Mouse (Mus musculus) liver, embryonic 14.5 days (tissue): ENCODE measurements at regions not wholly inside any gene's neighbourhood (a gene's known extent, or its start where the extent isn't known, plus 50 kb on each side); places are given as distances from the start of the nearest gene placed in this dataset.

Experiments used
- ATAC-seq: fragments of 200-750 bp; cut with Nextera tagmentation; 2 replicates; pipeline ENCODE4 v1.8.0; 2017; ENCODE audit warnings: moderate number of reproducible peaks, mild to moderate bottlenecking, moderate library complexity; ENCODE audit not compliant: insufficient read depth
- DNase-seq, 3 experiments: peaks; one replicate each; pipeline ENCODE4 v3.0.0-alpha.2; 2012 to 2013; ENCODE audit warnings: low read depth in 3 of 3, low spot score in 3 of 3
- H3K27ac ChIP-seq: fragments of 300-500 bp; sonication (generic); 2 replicates; pipeline ENCODE4 v1.5.1; 2014; ENCODE audit warnings: moderate library complexity, mild to moderate bottlenecking, control low read depth, inconsistent platforms
- H3K27me3 ChIP-seq: fragments of 300-500 bp; sonication (generic); 2 replicates; pipeline ENCODE4 v1.6.1; 2014; ENCODE audit warnings: mild to moderate bottlenecking, low read length, moderate library complexity; ENCODE audit not compliant: control insufficient read depth, insufficient read depth
- H3K36me3 ChIP-seq: fragments of 300-500 bp; sonication (generic); replicated peaks from 2 replicates; pipeline ENCODE4 v1.6.1; 2014; ENCODE audit warnings: low read depth; ENCODE audit not compliant: control insufficient read depth, insufficient read depth
- H3K4me1 ChIP-seq, 2 experiments: fragments of 200-500 bp in 1 of 2; fragments of 300-500 bp in 1 of 2; sonication (generic) in 1 of 2; replicated peaks; 2 replicates each; pipeline ENCODE4 v1.6.1; 2012 to 2014; ENCODE audit warnings: antibody characterized with exemption in 1 of 2, inconsistent platforms in 1 of 2, low read length in 1 of 2; ENCODE audit not compliant: control insufficient read depth in 2 of 2, insufficient read depth in 2 of 2
- H3K4me2 ChIP-seq: fragments of 300-500 bp; sonication (generic); 2 replicates; pipeline ENCODE4 v1.6.1; 2014; ENCODE audit warnings: low read depth, mild to moderate bottlenecking, control low read depth, moderate library complexity
- H3K4me3 ChIP-seq, 2 experiments: fragments of 200-500 bp in 1 of 2; fragments of 300-500 bp in 1 of 2; sonication (generic) in 1 of 2; 2 replicates each; pipeline ENCODE4 v1.5.1; 2012 to 2014; ENCODE audit warnings: low read depth in 2 of 2, low read length in 2 of 2, mild to moderate bottlenecking in 2 of 2, control low read depth in 1 of 2, inconsistent platforms in 1 of 2, moderate library complexity in 1 of 2; ENCODE audit not compliant: insufficient read depth in 1 of 2
- H3K9ac ChIP-seq: fragments of 300-500 bp; sonication (generic); replicated peaks from 2 replicates; pipeline ENCODE4 v1.6.1; 2014; ENCODE audit warnings: mild to moderate bottlenecking, control low read depth, moderate library complexity
- H3K9me3 ChIP-seq: fragments of 300-500 bp; sonication (generic); 2 replicates; pipeline ENCODE4 v1.6.1; 2016; ENCODE audit warnings: low read length, mixed read lengths; ENCODE audit not compliant: control insufficient read depth
- CTCF ChIP-seq: IDR thresholded peaks from 2 replicates; pipeline ENCODE4 v1.5.1; 2016; ENCODE audit warnings: antibody characterized with exemption, low read depth, control low read depth
- EP300 ChIP-seq: IDR thresholded peaks from 2 replicates; pipeline ENCODE4 v1.6.1; 2016; ENCODE audit warnings: antibody characterized with exemption, low read depth
- WGBS: fragments of 180-500 bp; shearing (Covaris S2); extraction: QIAGEN DNeasy Blood & Tissue Kit; methylation state at CpG from one replicate; pipeline ENCODE4 v1.1.7; 2014; ENCODE audit not compliant: insufficient replicate concordance; 5-methylcytosine and 5-hydroxymethylcytosine counted together

DNA sequence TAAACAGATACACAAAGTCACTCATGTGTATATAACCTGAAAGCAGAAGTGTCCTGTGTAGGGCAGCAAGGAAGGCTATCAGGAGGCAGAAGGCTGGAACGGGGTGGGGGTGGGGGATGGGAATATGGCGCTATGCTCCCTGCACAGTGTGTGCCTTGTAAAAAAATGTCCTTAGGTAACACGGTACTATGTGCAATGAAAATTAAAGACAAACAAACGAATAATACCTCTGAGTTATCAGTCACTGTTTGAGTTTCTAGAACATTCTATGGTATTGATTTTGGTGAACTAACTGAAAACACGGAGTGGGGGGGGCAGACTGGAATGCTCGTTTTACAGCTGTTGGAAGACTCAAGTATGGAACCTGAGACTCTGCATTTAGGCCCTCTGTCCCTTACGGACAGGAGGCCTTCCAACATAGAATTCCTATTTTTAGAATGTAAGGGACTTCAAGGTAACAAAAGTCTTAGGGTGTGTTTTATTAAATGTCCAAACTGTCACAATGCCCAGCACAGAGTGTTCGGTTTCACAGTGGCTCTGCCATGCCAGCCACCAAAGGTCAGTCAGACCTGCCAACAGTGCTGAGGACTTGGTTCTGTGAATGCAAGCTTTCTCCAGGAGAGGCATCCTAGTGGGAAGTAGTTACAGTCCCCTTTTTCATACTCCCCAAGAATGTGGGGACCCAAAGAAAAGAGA lies 240.6 kb downstream of the Ano6 start:
- H3K36me3 ChIP-seq: no peaks in the 10 kb centered on the region
- no peak for DNase-seq
- no peaks in the 10 kb centered on the region for H3K4me1 ChIP-seq
- TF ChIP-seq CTCF (no peak), EP300 (no peak)
- WGBS: 65% methylated on average over 8 of the region's 8 CpGs
- ATAC-seq: no peak
- H3K27ac ChIP-seq: no peak overlapping the region
- no peak overlapping the region for H3K4me2 ChIP-seq
- H3K4me3 ChIP-seq: no peak overlapping the region
- H3K9me3 ChIP-seq: no peaks in the 10 kb centered on the region
- H3K9ac ChIP-seq: no peak overlapping the region
- no peaks in the 10 kb centered on the region for H3K27me3 ChIP-seq

DNA sequence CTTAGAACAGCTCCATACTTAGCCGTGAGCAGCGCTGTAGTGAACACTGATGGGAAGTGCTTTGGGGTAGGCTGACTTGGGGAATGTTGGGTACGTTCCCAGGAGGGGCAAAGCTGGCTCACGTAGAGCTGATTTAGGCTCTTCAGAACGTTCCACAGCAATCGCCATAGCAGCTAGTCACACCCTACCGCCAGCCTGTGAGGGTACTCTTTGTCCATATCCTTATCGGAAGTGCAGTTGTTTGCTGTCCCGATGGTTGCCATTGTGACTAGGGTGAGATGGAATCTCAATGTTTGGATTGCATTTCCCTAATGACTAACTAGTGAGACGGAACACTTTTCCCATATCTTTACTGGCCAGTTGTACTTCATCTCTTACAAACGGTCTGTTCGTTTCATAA lies 244.6 kb downstream of the Ano6 start:
- 36% methylated on average over 12 of the region's 12 CpGs for WGBS
- H3K9me3 ChIP-seq: no peaks in the 10 kb centered on the region
- DNase-seq (no peak), ATAC-seq (no peak)
- H3K4me3 ChIP-seq: no peak overlapping the region
- no peaks in the 10 kb centered on the region for H3K4me1 ChIP-seq
- H3K27ac ChIP-seq: no peak overlapping the region
- no peaks in the 10 kb centered on the region for H3K27me3 ChIP-seq
- no peak for TF ChIP-seq EP300
- TF ChIP-seq CTCF: no peak
- no peak overlapping the region for H3K9ac ChIP-seq
- H3K36me3 ChIP-seq: no peaks in the 10 kb centered on the region
- no peak overlapping the region for H3K4me2 ChIP-seq

DNA sequence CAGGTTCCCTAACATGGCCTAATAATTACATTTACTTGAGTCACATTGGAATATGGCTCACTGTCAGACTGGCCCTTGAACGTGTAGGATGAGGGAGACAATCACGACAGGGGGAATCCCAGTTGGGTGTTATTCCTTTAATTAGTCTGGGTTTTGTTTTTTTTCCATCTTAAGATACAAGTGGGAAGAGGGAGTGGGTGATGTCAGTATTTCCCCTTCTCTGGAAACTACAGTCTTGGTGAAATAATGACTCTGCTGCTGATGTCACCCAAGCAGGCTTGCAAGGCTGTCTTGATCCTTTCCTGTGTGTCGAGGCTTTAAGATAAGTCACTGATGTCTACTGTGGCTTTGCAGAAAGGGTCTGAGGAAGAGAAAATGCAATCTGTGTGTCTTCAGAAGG lies 241.8 kb upstream of the Arid2 start:
- ATAC-seq: no peak
- Histone ChIP-seq H3K9me3 (no peaks in the 10 kb centered on the region), H3K27me3 (no peaks in the 10 kb centered on the region), H3K27ac (no peak overlapping the region), H3K4me2 (no peak overlapping the region), H3K4me3 (no peak overlapping the region), H3K36me3 (no peaks in the 10 kb centered on the region), H3K4me1 (no peaks in the 10 kb centered on the region), H3K9ac (no peak overlapping the region)
- DNase-seq: no peak
- TF ChIP-seq EP300 (no peak), CTCF (no peak)
- WGBS: 40% methylated on average over 3 of the region's 3 CpGs

DNA sequence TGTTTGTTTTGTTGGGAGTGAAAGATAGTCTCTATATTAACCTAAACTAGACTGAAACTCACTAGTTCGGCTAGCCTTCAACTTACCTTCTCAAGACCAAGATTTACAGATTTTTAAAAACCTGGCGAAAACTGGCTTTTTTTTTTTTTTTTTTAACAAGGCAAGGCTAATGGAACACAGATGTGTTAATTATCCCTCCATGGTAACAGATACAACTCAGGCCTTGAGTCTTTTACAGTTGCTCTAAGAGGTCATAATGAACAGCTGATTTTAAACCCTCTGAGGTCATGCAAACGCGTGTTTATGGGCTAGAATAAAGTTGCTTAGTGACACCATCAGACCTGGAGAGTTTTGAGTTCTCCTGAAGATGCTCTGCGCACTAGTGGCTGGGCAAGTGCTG lies 240.7 kb upstream of the Arid2 start:
- no peak for DNase-seq
- Histone ChIP-seq H3K4me1 (no peaks in the 10 kb centered on the region), H3K9me3 (no peaks in the 10 kb centered on the region), H3K4me2 (no peak overlapping the region), H3K4me3 (no peak overlapping the region), H3K36me3 (no peaks in the 10 kb centered on the region), H3K27me3 (no peaks in the 10 kb centered on the region), H3K9ac (no peak overlapping the region), H3K27ac (no peak overlapping the region)
- WGBS: 63% methylated on average over 5 of the region's 5 CpGs
- TF ChIP-seq EP300 (no peak), CTCF (no peak)
- ATAC-seq: no peak

DNA sequence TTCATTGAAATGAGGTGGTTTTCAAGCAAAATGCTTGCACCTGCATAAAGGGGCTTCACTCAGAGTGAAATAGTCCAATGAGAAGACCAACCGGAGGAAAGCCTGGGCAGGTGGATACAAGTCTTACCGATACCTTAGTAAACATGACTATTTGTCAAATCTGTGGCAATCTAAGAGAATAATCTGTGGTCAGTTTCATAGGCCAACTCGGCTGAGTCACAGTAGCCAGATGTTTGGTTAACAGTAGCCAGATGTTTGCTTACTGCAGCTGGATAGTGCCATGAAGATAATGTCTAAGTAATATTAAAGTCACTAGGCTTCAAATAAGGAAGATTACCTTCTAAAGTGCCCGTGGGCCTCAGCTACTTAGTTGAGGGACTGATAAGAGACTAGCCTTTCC lies 236.9 kb upstream of the Arid2 start:
- no peaks in the 10 kb centered on the region for H3K27me3 ChIP-seq
- H3K4me2 ChIP-seq: no peak overlapping the region
- no peak overlapping the region for H3K9ac ChIP-seq
- TF ChIP-seq CTCF (no peak), EP300 (no peak)
- H3K27ac ChIP-seq: no peak overlapping the region
- 52% methylated on average over 4 of the region's 4 CpGs for WGBS
- no peaks in the 10 kb centered on the region for H3K9me3 ChIP-seq
- H3K36me3 ChIP-seq: no peaks in the 10 kb centered on the region
- ATAC-seq (no peak), DNase-seq (no peak)
- H3K4me3 ChIP-seq: no peak overlapping the region
- H3K4me1 ChIP-seq: no peaks in the 10 kb centered on the region
